Mouse (Mus musculus): ENCODE results near the gene Nap1l4.

- TF ChIP-seq CTCF (IDR thresholded peaks at IDR 0.05; ENCODE audit: borderline replicate concordance, insufficient read depth, low read length) = no peak
- TF ChIP-seq POLR2A (IDR thresholded peaks at IDR 0.05; ENCODE audit: low read depth, low read length) = no peak
Observed at GRCm38 (mm10) chr7:143481806-143482387, 67.0 kb downstream of the Nap1l4 start.

All from embryonic fibroblast, embryonic 13.5 days (primary cell).